Mouse (Mus musculus): ENCODE measurements at regions not wholly inside any gene's neighbourhood (a gene's known extent, or its start where the extent isn't known, plus 50 kb on each side); places are given as distances from the start of the nearest gene placed in this dataset.

GRCm38 (mm10) chr15:45171605-45172004 is 5037.4 kb downstream of the 9330182O14Rik start:
- no peak overlapping the region for H3K4me3 ChIP-seq (ENCODE audit: low read depth, low read length)
- no peaks in the 10 kb centered on the region for H3K36me3 ChIP-seq (ENCODE audit: insufficient read depth, low read length)
- no peak overlapping the region for H3K27ac ChIP-seq (ENCODE audit: low read depth, low read length)
- no peaks in the 10 kb centered on the region for H3K9me3 ChIP-seq (ENCODE audit: low read length)
- no peaks in the 10 kb centered on the region for H3K4me1 ChIP-seq (ENCODE audit: insufficient read depth, low read length)
- H3K9ac ChIP-seq (replicated peaks; ENCODE audit: low read length, poor library complexity, severe bottlenecking), result no peak overlapping the region
- TF ChIP-seq CTCF (IDR thresholded peaks at IDR 0.05), result no peak
- ATAC-seq (ENCODE audit: low FRiP score), result no peak
- no peak for DNase-seq (ENCODE audit: low spot score)
- H3K27me3 ChIP-seq (ENCODE audit: insufficient read depth, low read length), result no peaks in the 10 kb centered on the region
- 86% methylated on average over 1 of the region's 1 CpGs for WGBS
- H3K4me2 ChIP-seq (ENCODE audit: low read depth, low read length, poor library complexity, severe bottlenecking), result no peak overlapping the region

- no peak overlapping the region for H3K9ac ChIP-seq (replicated peaks; ENCODE audit: low read length, poor library complexity, severe bottlenecking)
- DNase-seq (ENCODE audit: low spot score), result peak; percentile 71
- H3K9me3 ChIP-seq (ENCODE audit: low read length), result no peaks in the 10 kb centered on the region
- no peak overlapping the region for H3K4me2 ChIP-seq (ENCODE audit: low read depth, low read length, poor library complexity, severe bottlenecking)
- H3K36me3 ChIP-seq (ENCODE audit: insufficient read depth, low read length), result no peaks in the 10 kb centered on the region
- no peaks in the 10 kb centered on the region for H3K27me3 ChIP-seq (ENCODE audit: insufficient read depth, low read length)
- no peak for ATAC-seq (ENCODE audit: low FRiP score)
- 18% methylated on average over 2 of the region's 2 CpGs for WGBS
- TF ChIP-seq CTCF (IDR thresholded peaks at IDR 0.05), result peak; percentile 70
- no peak overlapping the region for H3K4me3 ChIP-seq (ENCODE audit: low read depth, low read length)
- no peak overlapping the region for H3K27ac ChIP-seq (ENCODE audit: low read depth, low read length)
- no peaks in the 10 kb centered on the region for H3K4me1 ChIP-seq (ENCODE audit: insufficient read depth, low read length)
Measured at GRCm38 (mm10) chr15:45178341-45178740, 5044.2 kb downstream of the 9330182O14Rik start.

GRCm38 (mm10) chr15:45180173-45180572 is 5046.0 kb downstream of the 9330182O14Rik start:
- peak; percentile 49 for TF ChIP-seq CTCF (IDR thresholded peaks at IDR 0.05)
- Histone ChIP-seq H3K36me3 (ENCODE audit: insufficient read depth, low read length) (no peaks in the 10 kb centered on the region), H3K27me3 (ENCODE audit: insufficient read depth, low read length) (no peaks in the 10 kb centered on the region), H3K9ac (replicated peaks; ENCODE audit: low read length, poor library complexity, severe bottlenecking) (no peak overlapping the region), H3K4me3 (ENCODE audit: low read depth, low read length) (no peak overlapping the region), H3K4me2 (ENCODE audit: low read depth, low read length, poor library complexity, severe bottlenecking) (no peak overlapping the region), H3K4me1 (ENCODE audit: insufficient read depth, low read length) (no peaks in the 10 kb centered on the region), H3K27ac (ENCODE audit: low read depth, low read length) (no peak overlapping the region), H3K9me3 (ENCODE audit: low read length) (no peaks in the 10 kb centered on the region)
- DNase-seq (ENCODE audit: low spot score) (peak; percentile 6), ATAC-seq (ENCODE audit: low FRiP score) (no peak)
- WGBS, result 59% methylated on average over 5 of the region's 5 CpGs

Data from midbrain, postnatal 0 days (tissue).